Mouse (Mus musculus) liver, embryonic 14.5 days (tissue): ENCODE data around the gene Fbxo10.

Experiments used
- CTCF ChIP-seq: IDR thresholded peaks from 2 replicates; pipeline ENCODE4 v1.5.1; 2016; ENCODE audit warnings: antibody characterized with exemption, low read depth, control low read depth
- EP300 ChIP-seq: IDR thresholded peaks from 2 replicates; pipeline ENCODE4 v1.6.1; 2016; ENCODE audit warnings: antibody characterized with exemption, low read depth

DNA sequence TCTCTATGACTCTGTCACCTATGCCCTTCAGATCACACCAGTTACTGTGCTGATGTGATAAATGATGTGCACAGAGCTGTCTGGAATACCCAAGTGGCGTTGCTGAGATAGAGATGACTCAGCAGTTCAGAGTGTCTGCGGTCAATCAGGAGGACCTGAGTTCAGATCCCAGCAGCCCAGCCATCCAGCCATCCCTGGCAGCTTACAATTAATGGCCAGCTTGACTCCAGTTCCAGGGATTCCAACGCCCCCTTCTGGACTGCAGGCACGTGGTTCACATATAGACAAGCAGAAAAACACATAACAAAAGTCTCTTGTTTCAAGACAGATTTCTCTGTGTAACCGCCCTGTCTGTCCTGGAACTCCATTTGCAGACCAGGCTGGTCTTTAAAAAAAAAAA is 22.0 kb upstream of the Fbxo10 start:
- TF ChIP-seq CTCF (0 out of 2 replicates have a peak, but pooled peaks have one; percentile 20), EP300 (no peak)
